Mouse (Mus musculus): ENCODE results near the gene Bag5.
A peak's percentile ranks its signal among the peaks of the same experiment; 100 is the strongest.
"Not testable (repeated sequence)": the region's sequence is repeated elsewhere in the genome, so short reads cannot be mapped to it uniquely, and the experiment has no call there.

The Bag5 gene

GRCm38 (mm10) chr12:111736676-111737075 is 23.6 kb upstream of the Bag5 start:
- not testable (repeated sequence) for DNase-seq (ENCODE audit: low spot score in 2 of 2)

- no peak for DNase-seq (ENCODE audit: low spot score in 2 of 2)
Observed at GRCm38 (mm10) chr12:111734912-111735311, 21.9 kb upstream of the Bag5 start.

GRCm38 (mm10) chr12:111732921-111733320 is 19.9 kb upstream of the Bag5 start:
- DNase-seq (ENCODE audit: low spot score in 2 of 2) = no peak

GRCm38 (mm10) chr12:111731822-111732807 is 19.1 kb upstream of the Bag5 start:
- DNase-seq (ENCODE audit: low spot score in 2 of 2) = peak; percentile 57 to 89

GRCm38 (mm10) chr12:111727956-111728355 is 14.9 kb upstream of the Bag5 start:
- no peak for DNase-seq (ENCODE audit: low spot score in 2 of 2)

- no peak for DNase-seq (ENCODE audit: low spot score in 2 of 2)
Observed at GRCm38 (mm10) chr12:111726122-111726463, 13.0 kb upstream of the Bag5 start.

- DNase-seq (ENCODE audit: low spot score in 2 of 2) = no peak
Observed at GRCm38 (mm10) chr12:111725338-111726121, 12.5 kb upstream of the Bag5 start.

GRCm38 (mm10) chr12:111724638-111725337 is 11.7 kb upstream of the Bag5 start:
- no peak for DNase-seq (ENCODE audit: low spot score in 2 of 2)

- DNase-seq (ENCODE audit: low spot score in 2 of 2) = peak; percentile 39 to 80
Observed at GRCm38 (mm10) chr12:111722654-111723053, 9.6 kb upstream of the Bag5 start.

- no peak for DNase-seq (ENCODE audit: low spot score in 2 of 2)
Observed at GRCm38 (mm10) chr12:111720222-111720621, 7.2 kb upstream of the Bag5 start.

- no peak for DNase-seq (ENCODE audit: low spot score in 2 of 2)
Observed at GRCm38 (mm10) chr12:111718656-111719055, 5.6 kb upstream of the Bag5 start.

- no peak for DNase-seq (ENCODE audit: low spot score in 2 of 2)
Observed at GRCm38 (mm10) chr12:111716505-111716904, 3.4 kb upstream of the Bag5 start.

GRCm38 (mm10) chr12:111713880-111714279 is 823 bp upstream of the Bag5 start:
- DNase-seq (ENCODE audit: low spot score in 2 of 2) = not testable (repeated sequence)

- DNase-seq (ENCODE audit: low spot score in 2 of 2) = peak; percentile 49 to 54
Observed at GRCm38 (mm10) chr12:111712476-111712875, 581 bp downstream of the Bag5 start.

- no peak for DNase-seq (ENCODE audit: low spot score in 2 of 2)
Observed at GRCm38 (mm10) chr12:111710091-111710490, 3.0 kb downstream of the Bag5 start.

GRCm38 (mm10) chr12:111708181-111708580 is 4.9 kb downstream of the Bag5 start:
- DNase-seq (ENCODE audit: low spot score in 2 of 2) = no peak

- DNase-seq (ENCODE audit: low spot score in 2 of 2) = no peak
Observed at GRCm38 (mm10) chr12:111705186-111705973, 7.7 kb downstream of the Bag5 start.

- DNase-seq (ENCODE audit: low spot score in 2 of 2) = no peak
Observed at GRCm38 (mm10) chr12:111704609-111705008, 8.4 kb downstream of the Bag5 start.

GRCm38 (mm10) chr12:111703301-111703700 is 9.8 kb downstream of the Bag5 start:
- no peak for DNase-seq (ENCODE audit: low spot score in 2 of 2)

- no peak for DNase-seq (ENCODE audit: low spot score in 2 of 2)
Observed at GRCm38 (mm10) chr12:111700920-111701458, 12.1 kb downstream of the Bag5 start.

- DNase-seq (ENCODE audit: low spot score in 2 of 2) = no peak
Observed at GRCm38 (mm10) chr12:111699542-111699941, 13.5 kb downstream of the Bag5 start.

All from spleen, postnatal 10 days (tissue).